Mouse (Mus musculus) cerebellum, adult (tissue): ENCODE data around the gene Gm17469.
"Not testable (repeated sequence)": the region's sequence is repeated elsewhere in the genome, so short reads cannot be mapped to it uniquely, and the experiment has no call there.

ENCODE experiments used
- ATAC-seq: cut with Nextera tagmentation; 2 replicates; pipeline ENCODE4 v1.9.2; 2017; ENCODE audit warnings: mild to moderate bottlenecking, moderate library complexity, mixed read lengths; ENCODE audit not compliant: insufficient number of reproducible peaks, low FRiP score, low TSS enrichment

Gm17469 gene

GRCm38 (mm10) chrX:124629593-124629992 lies at the start of gene Gm17469:
Gene Gm17469 (plus strand): TSS chrX:124629893.
- ATAC-seq = not testable (repeated sequence)
